Mouse (Mus musculus) bone marrow, adult 2 months (tissue): ENCODE measurements around the gene Tnik. TPM values are rescaled to one million over a fixed set of nuclear protein-coding genes. Genes with fewer than 3 reads are reported as not detected.
A peak's percentile ranks its signal among the peaks of the same experiment; 100 is the strongest.

Experiments
- H3K27ac ChIP-seq: fragments of 200-500 bp; 2 replicates; pipeline ENCODE4 v1.5.1; 2012; ENCODE audit warnings: low read depth, mild to moderate bottlenecking, control low read depth, inconsistent platforms, low read length; ENCODE audit not compliant: control insufficient read depth, poor library complexity, insufficient read depth
- H3K4me1 ChIP-seq: fragments of 200-500 bp; 2 replicates; pipeline ENCODE4 v1.6.1; 2011; ENCODE audit warnings: low read length; ENCODE audit not compliant: control insufficient read depth, insufficient read depth
- H3K4me3 ChIP-seq: fragments of 200-500 bp; replicated peaks from 2 replicates; pipeline ENCODE3; 2011; ENCODE audit warnings: mild to moderate bottlenecking, low read depth, low read length, control low read depth; ENCODE audit not compliant: control insufficient read depth
- CTCF ChIP-seq: fragments of 200-500 bp; IDR thresholded peaks from 2 replicates; pipeline ENCODE4 v1.5.1; 2011; ENCODE audit warnings: low read length, control low read depth; ENCODE audit not compliant: control insufficient read depth, insufficient read depth
- POLR2A ChIP-seq: fragments of 200-500 bp; IDR thresholded peaks from 2 replicates; pipeline ENCODE4 v1.6.1; 2011; ENCODE audit warnings: low read depth, mild to moderate bottlenecking, control low read depth, low read length, borderline replicate concordance; ENCODE audit not compliant: control insufficient read depth
- WGBS: fragments of 180-500 bp; shearing (Covaris S2); methylation state at CpG from one replicate; pipeline ENCODE4 v1.1.7; 2018; 5-methylcytosine and 5-hydroxymethylcytosine counted together
- polyA plus RNA-seq: library from polyadenylated mRNA; stranded (reverse); fragments of >200 nt; gene quantifications from 2 replicates; pipeline ENCODE4 v1.2.4, GENCODE M21; 2011; ENCODE audit warnings: low replicate concordance; ENCODE audit not compliant: missing spikeins, insufficient read depth, insufficient read length

The Tnik gene
- 7.1 and 25.8 TPM in 2 replicates for polyA plus RNA-seq

GRCm38 (mm10) chr3:28263002-28263947 lies at the start of gene Tnik:
Tnik (plus strand) TSS chr3:28263214.
- WGBS: under 1% methylated on average over 59 of the region's 59 CpGs
- TF ChIP-seq POLR2A (no peak; the same call in 1 of the 2 replicates), CTCF (no peak)
- Histone ChIP-seq H3K4me1 (no peaks in the 10 kb centered on the region), H3K4me3 (peak within 1 kb of the TSS; percentile 70), H3K27ac (peak within 1 kb of the TSS; percentile 55; the same call in 1 of the 2 replicates)

DNA sequence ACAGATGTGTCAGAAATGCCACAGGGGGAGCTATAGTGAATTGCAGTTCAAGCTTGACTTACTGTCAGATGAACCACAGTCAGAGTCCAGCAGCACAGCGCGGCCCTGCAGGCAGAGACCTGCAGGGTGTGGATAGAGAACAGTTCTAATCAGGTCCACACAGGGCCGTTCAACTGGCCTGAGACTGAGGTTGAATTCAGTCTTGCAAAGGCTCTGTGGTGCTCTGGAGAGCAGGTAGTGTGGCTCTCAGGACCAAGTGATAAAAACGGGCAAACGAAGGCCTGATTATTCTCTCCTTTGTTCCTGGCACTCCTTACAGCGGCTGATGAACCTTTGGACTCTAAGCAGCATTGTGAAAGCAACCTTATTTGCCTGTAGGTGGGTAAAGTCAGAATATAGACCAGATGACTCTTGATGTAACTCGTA lies 48.1 kb upstream of the Tnik start:
- Histone ChIP-seq H3K4me1 (no peaks in the 10 kb centered on the region), H3K27ac (no peak overlapping the region), H3K4me3 (no peak overlapping the region)
- WGBS: 73% methylated on average over 7 of the region's 7 CpGs
- TF ChIP-seq POLR2A (no peak), CTCF (no peak)

- H3K4me1 ChIP-seq: no peaks in the 10 kb centered on the region
- TF ChIP-seq CTCF (no peak), POLR2A (no peak)
- H3K4me3 ChIP-seq: no peak overlapping the region
- WGBS: 68% methylated on average over 5 of the region's 5 CpGs
- H3K27ac ChIP-seq: no peak overlapping the region
Observed at GRCm38 (mm10) chr3:28217001-28217400, 46.0 kb upstream of the Tnik start.

DNA sequence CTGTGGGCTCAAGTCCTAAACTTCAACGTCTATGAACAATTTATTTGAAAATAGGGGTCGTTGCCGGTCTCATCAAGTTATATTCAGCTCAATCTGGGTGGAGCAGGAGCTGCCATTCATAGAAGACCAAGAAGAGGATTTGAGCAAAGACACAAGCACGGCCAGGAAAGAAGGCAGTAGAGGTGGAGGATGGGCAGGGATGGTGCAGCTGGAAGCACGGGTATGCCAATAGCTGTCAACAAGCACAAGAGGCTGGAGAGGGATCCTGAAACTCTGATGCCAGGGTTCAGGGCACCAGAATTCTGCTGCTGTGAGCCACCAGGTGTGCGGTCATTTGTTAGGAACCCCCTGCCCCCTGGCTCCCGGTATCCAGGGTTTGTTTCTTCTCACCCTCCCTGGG lies 43.5 kb upstream of the Tnik start:
- H3K27ac ChIP-seq: no peak overlapping the region
- WGBS: 84% methylated on average over 7 of the region's 7 CpGs

GRCm38 (mm10) chr3:28219964-28220363 lies 43.0 kb upstream of the Tnik start:
- no peak overlapping the region for H3K4me3 ChIP-seq
- TF ChIP-seq CTCF (no peak), POLR2A (no peak)
- 90% methylated on average over 3 of the region's 3 CpGs for WGBS

More for the DNA sequence above, 43.5 kb upstream of the Tnik start:
- Histone ChIP-seq H3K4me3 (no peak overlapping the region), H3K4me1 (no peaks in the 10 kb centered on the region)
- no peak for TF ChIP-seq POLR2A
- TF ChIP-seq CTCF: no peak

DNA sequence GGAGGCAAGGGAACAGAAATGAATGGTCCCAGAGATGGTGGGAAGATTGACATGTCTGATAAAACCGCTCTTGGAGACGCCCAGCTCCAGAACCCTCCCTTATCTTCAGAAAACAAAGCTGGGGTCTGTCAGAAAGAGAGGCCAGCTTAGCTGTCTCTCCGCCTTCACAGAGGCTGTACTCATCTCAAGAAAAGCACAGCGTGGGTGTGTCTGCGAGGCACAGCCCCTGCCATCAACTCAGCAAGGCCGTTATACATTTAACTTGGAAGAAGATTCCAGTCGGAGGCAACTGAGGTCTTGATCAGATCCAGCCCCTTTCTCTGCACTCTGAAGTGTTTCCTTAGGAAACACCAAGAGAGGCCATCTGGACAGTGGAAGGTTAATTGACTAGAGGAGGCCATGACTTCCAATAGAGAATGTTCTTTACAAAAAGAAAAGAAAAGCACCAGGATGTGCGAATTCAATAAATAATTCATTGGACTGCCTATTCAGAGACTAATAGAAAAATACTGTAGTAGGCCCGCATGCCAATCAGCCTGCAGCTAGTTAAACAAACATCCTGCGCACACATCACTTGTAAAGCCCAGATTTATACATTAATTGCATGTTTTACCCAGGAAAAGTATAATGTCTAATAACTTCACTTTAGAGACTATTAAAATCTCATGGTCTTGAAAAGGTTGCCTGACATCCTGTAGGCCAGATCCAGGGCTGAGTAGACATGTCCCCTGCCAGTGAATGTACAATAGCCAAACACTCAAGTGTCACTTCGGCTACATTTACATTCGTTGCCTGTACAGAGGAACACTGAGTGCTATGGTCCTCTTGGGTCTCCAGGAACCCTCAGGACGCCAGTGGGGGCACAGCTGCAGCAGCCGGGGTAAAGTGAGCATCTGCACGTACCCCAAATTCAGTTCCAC lies 38.3 kb upstream of the Tnik start:
- no peak for TF ChIP-seq CTCF
- TF ChIP-seq POLR2A: no peak
- H3K4me1 ChIP-seq: no peaks in the 10 kb centered on the region
- H3K27ac ChIP-seq: no peak overlapping the region
- H3K4me3 ChIP-seq: no peak overlapping the region
- WGBS: 74% methylated on average over 15 of the region's 15 CpGs

More at GRCm38 (mm10) chr3:28219964-28220363, 43.0 kb upstream of the Tnik start:
- H3K4me1 ChIP-seq: no peaks in the 10 kb centered on the region
- no peak overlapping the region for H3K27ac ChIP-seq

GRCm38 (mm10) chr3:28225357-28225905 lies 37.6 kb upstream of the Tnik start:
- WGBS: 80% methylated on average over 9 of the region's 9 CpGs
- Histone ChIP-seq H3K4me3 (no peak overlapping the region), H3K4me1 (no peaks in the 10 kb centered on the region), H3K27ac (no peak overlapping the region)
- TF ChIP-seq POLR2A (no peak), CTCF (no peak)

GRCm38 (mm10) chr3:28226181-28226580 lies 36.8 kb upstream of the Tnik start:
- no peak for TF ChIP-seq POLR2A
- no peak for TF ChIP-seq CTCF
- WGBS: 89% methylated on average over 19 of the region's 19 CpGs
- no peak overlapping the region for H3K4me3 ChIP-seq

More at GRCm38 (mm10) chr3:28226181-28226580, 36.8 kb upstream of the Tnik start:
- Histone ChIP-seq H3K4me1 (no peaks in the 10 kb centered on the region), H3K27ac (no peak overlapping the region)
